Mouse (Mus musculus) heart, postnatal 10 days (tissue): ENCODE data around the gene Cphx2. TPM values are rescaled to one million over a fixed set of nuclear protein-coding genes. Genes with fewer than 3 reads are reported as not detected.

Experiments
- total RNA-seq, 2 experiments: library from RNA; stranded (reverse); gene quantifications; 2 replicates each; pipeline ENCODE4 v1.2.3; 2021

Cphx2 gene
- total RNA-seq, 2 experiments from 2014 or later, result not detected

Other genes with a start within 250 kb of the Cphx2 start
- gene Anxa11, start 239.4 kb upstream of the Cphx2 start, total RNA-seq, result 10 to 100 TPM; 76.4 to 83.4 TPM
- 1 to 10 TPM; 4.0 to 6.3 TPM for gene Plac9a, start 178.4 kb upstream of the Cphx2 start, total RNA-seq
- 1 to 10 TPM; 2.4 to 3.0 TPM for gene Tmem254a, start 153.8 kb upstream of the Cphx2 start, total RNA-seq
- gene Cphx1, start 143.2 kb upstream of the Cphx2 start, total RNA-seq, result not detected
- gene Duxbl1, start 102.9 kb upstream of the Cphx2 start, total RNA-seq, result under 1 TPM; 0.17 to 0.62 TPM
- gene Gm9780, start 38.8 kb upstream of the Cphx2 start, total RNA-seq, result 10 to 100 TPM; 32.2 to 33.7 TPM
- gene Tmem254c, start 14.2 kb upstream of the Cphx2 start, total RNA-seq, result 10 to 100 TPM; 15.1 to 21.9 TPM
- not detected for gene Cphx3, start 781 bp downstream of the Cphx2 start, total RNA-seq
- under 1 TPM in 1 of 2 experiments, not detected in 1; 0.24 TPM for gene Duxbl2, start 36.8 kb downstream of the Cphx2 start, total RNA-seq
- gene Plac9b, start 101.0 kb downstream of the Cphx2 start, total RNA-seq, result 10 to 100 TPM; 70.8 to 77.8 TPM
- gene Tmem254b, start 125.5 kb downstream of the Cphx2 start, total RNA-seq, result 10 to 100 TPM in 1 of 2 experiments, 1 to 10 TPM in 1; 6.3 to 11.2 TPM
- gene Duxbl3, start 176.4 kb downstream of the Cphx2 start, total RNA-seq, result 1 to 10 TPM; 1.4 to 1.5 TPM